Mouse (Mus musculus): ENCODE measurements around the gene Chrnd.

The Chrnd gene

DNA sequence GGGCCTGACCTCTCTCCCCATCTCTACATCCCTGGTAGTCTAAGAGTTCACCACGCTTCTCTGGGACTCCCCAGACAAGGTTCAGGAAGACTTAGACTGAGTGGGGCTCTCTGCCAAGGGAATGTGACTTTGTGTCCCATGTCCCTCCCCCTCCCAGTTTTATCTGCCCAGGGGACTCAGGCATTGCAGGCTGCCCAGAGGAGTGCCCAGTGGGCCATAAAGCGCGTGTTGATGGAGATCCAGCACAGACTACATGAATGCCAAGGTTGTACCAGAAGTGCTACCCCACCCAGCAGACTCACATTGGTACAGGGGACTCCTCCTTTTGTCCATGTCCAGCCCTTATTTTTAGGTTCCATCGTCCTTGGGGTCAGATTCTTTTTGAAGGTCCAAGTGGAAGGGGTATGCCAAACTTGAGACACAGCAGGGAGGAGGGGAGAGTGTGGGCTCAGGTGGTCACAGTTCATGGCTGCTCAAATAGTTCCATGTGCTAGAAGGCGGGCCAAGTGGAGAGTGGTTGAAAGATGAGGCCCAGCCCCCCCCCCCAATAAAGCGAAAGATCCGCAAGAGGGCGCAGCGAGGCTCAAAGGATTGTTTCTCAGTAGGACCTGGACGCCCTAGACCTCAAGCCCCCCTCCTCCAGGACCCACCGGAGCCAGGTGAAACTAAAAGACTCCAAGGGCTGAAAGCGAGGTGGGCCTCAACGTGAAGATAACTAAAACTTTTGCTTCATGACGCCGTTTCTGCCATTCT lies 6.2 kb upstream of the Chrnd start:
- no peak for DNase-seq (ENCODE audit: low spot score in 2 of 2)

GRCm38 (mm10) chr1:87184751-87185139 lies 5.7 kb upstream of the Chrnd start:
- DNase-seq (ENCODE audit: low spot score in 2 of 2): peak; percentile 57 to 66

DNA sequence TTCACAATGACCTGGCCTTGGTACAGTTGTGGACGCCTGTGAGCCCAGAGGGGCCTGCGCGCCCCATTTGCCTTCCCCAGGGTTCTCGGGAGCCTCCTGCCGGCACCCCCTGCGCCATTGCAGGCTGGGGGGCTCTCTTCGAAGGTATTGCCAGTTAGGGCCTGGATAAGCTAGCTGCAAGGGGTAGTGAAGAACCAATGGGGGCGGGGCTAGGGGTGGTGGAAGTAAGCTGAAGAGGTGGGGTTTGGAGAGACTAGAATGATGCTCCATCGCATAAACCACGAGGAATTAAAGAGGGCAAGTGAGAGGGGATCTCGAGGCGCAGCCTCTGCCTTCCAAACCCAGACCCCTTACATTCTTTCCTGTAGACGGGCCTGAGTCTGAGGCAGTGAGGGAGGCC lies 4.9 kb upstream of the Chrnd start:
- DNase-seq (ENCODE audit: low spot score in 2 of 2): no peak

GRCm38 (mm10) chr1:87186261-87187036 lies 4.0 kb upstream of the Chrnd start:
- no peak for DNase-seq (ENCODE audit: low spot score in 2 of 2)

- DNase-seq (ENCODE audit: low spot score in 2 of 2): peak; percentile 47 to 56
These were observed 3.4 kb upstream of the Chrnd start for GRCm38 (mm10) chr1:87187037-87187355.

- DNase-seq (ENCODE audit: low spot score in 2 of 2): no peak
These were observed 6.9 kb downstream of the Chrnd start for GRCm38 (mm10) chr1:87197296-87197695.

GRCm38 (mm10) chr1:87198119-87199065 lies 8.0 kb downstream of the Chrnd start:
- DNase-seq (ENCODE audit: low spot score in 2 of 2): no peak

GRCm38 (mm10) chr1:87200811-87201210 lies 10.4 kb downstream of the Chrnd start:
- no peak for DNase-seq (ENCODE audit: low spot score in 2 of 2)

- DNase-seq (ENCODE audit: low spot score in 2 of 2): no peak
These were observed 11.4 kb downstream of the Chrnd start for GRCm38 (mm10) chr1:87201848-87202247.

- DNase-seq (ENCODE audit: low spot score in 2 of 2): no peak
These were observed 13.4 kb downstream of the Chrnd start for GRCm38 (mm10) chr1:87203779-87204178.

DNA sequence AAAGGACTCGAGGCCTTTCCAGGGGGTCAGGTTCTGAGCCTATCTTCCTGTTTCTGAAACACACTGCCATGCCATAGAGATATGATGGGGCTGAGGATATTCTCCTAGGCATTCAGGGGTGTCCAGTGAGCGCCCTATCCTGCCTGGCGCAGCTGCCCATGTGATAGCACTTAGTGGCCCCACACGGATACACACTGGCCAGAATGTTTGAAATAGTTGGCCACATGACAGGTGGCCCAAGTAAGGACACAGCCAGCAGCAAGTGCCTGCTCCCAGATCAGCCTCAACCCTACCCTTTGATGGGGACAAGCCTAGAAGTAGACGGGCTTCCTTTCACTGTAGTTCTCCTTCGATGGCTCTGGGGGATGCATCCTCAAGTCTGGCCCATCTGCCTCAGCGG lies 14.1 kb downstream of the Chrnd start, which contains the start of gene Chrng:
TSS of gene Chrng (plus strand) at position 193 of the 400 bp plus-strand sequence.
- DNase-seq (ENCODE audit: low spot score in 2 of 2): no peak

DNA sequence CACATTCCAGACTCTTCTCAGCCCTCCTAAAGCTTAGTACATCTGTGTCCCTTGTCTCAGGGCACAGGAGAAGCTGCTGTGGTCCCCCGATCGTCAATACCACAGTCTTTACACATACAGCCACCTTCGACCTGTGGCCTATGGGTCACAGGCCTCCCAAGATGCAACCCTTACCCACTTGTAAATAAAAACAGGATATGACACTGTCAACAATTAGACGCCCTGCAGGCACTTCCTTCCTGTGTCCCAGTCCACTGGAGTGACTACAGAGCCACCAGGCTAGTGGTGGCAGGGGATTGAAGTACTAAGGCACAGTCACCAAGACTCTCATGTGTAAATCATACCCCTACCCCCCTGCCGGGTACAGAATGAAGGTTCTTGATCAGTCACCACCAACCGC lies 14.6 kb downstream of the Chrnd start:
- DNase-seq (ENCODE audit: low spot score in 2 of 2): no peak

DNA sequence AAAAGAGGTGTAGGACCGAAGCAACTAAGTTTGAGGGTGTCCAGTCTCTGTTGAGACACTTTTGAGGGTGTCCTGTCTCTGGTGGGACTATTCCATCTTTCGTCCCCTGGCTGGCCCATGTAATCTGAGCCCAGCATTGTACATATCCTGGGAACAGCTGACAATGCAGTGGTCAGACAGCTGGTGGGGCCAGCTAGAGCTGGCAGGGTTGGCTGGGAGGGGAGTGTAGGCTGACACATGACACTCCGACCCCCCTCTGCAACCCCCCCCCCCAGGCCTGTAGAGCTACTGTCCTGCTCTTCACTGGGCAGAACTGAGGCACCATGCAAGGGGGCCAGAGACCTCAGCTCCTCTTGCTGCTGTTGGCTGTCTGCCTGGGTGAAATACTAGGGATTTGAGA lies 15.1 kb downstream of the Chrnd start:
- DNase-seq (ENCODE audit: low spot score in 2 of 2): no peak

- DNase-seq (ENCODE audit: low spot score in 2 of 2): no peak
These were observed 15.9 kb downstream of the Chrnd start for GRCm38 (mm10) chr1:87206339-87206738.

DNA sequence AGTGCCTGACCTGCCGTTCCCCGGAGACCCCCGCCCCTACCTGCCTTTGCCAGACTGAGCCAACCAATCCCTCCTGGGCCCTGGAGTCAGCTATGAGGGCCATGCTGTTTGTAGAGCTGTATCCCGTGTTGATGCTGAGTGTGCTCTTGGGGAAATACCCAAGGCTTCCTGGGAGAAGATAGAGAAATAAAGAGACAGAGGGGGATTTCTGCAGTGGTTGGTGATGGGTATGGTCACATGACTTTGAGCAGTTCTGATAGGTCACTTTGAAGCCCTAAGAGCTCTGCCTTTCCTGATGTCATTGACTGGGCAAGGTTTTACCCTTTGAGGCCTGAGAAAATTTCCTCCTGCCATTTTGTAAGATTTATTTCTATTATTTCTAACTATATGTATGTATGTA lies 21.0 kb downstream of the Chrnd start:
- no peak for DNase-seq (ENCODE audit: low spot score in 2 of 2)

DNA sequence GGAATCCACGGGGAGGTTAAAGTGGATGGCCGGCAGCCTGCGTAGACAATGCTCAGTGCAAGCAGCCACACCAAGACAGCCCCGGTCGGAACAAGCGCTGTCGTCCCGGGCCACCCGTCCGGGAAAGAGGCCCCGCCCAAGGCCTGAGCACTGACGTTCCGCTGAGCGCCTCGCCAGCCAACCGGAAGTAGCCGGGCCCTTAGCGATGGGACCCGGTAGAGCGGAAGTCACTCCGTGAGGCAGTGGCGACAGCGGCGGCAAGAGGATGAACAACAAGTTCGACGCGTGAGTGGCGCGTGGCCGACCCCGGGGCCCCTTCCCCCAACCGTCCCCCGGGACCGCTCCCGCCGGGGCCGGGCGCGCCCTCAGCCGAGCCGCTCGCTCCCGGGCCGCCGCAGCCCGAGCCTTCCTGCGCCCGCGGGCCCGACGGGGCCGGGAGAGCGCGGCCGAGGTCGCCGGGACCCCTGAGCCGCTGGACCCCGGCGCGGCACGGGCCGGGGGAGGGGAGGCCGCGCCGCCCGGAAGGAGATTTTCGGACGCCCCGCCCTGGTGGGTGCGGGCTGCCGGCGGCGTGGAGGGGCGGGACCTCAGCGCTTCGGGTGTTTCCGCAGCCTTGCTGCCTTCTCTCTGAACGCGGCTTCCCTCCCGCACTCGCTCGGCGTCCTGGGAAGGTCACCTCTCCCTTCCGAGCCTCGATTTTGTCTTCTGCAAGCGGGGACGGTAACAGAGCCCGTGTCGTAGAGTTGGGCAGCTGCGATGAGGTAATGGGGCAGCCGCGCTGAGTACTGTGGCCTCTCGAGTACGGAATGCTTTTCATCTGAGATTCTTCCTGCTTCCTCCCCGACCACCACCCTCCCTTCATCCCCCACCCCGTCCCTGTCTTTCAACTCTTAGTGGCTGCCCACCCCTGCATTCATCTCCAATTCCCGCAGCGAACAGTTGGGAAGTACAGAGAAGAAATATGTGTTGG lies 23.6 kb downstream of the Chrnd start, which contains the start of gene Eif4e2:
TSS of gene Eif4e2 (plus strand) at position 180 of the 970 bp plus-strand sequence.
- DNase-seq (ENCODE audit: low spot score in 2 of 2): peak; percentile 74 to 82

DNA sequence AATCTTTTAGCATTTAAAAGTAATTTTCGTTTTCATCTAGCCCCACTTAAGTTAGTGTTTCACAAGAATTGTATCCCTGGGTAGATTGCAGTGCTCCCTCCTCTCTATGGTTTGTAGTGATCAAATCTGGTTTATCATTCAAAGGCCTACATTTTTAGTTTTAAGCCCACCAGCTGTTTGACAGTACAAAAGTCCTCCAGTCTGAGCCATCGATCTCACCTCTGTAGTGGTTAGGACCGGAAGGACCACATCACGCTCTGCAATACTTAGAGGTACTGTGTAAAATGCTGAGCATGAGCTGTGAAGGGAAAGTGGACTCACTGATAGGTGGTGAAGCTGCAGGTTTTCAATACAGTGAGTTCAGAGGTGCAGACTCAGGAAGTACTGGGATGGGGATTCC lies 24.3 kb downstream of the Chrnd start:
- DNase-seq (ENCODE audit: low spot score in 2 of 2): no peak

- no peak for DNase-seq (ENCODE audit: low spot score in 2 of 2)
These were observed 27.5 kb downstream of the Chrnd start for GRCm38 (mm10) chr1:87217938-87218337.

- no peak for DNase-seq (ENCODE audit: low spot score in 2 of 2)
These were observed 35.3 kb downstream of the Chrnd start for GRCm38 (mm10) chr1:87225739-87226138.

DNA sequence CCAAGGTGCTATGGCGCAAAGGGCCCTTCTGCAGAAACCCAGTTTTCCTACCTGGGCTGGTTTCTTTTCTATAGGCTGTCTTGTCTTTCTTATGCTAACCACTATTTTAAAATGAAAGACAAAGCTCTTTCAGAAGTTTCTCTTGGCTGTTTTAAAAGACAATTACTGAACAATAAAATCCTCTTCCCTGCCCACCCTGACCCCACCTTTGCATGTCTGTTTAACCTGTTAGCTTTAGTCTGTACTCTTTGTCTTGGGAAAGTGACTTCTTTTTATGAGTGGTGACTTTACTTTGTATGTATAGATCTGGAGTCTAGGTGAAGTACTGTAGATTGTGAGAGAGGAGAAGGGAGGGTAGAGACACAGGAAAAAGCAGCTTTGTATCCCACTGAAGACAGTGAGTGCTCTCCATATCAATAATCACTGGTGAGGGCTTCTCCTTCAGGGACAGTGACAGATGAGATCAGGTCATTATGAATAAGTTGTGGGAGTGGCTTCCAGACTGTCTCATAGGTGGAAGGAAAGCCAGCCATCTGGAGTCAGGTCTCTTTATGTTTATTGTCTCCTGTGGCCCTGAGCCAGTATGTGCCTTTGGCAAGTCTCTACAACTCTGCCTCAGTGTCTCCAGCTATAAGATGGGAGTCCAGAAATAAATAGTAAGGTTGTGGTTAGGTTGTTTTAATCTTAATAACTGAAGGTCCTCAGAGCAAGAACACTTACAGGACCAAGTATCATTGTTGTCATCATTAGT lies 36.2 kb downstream of the Chrnd start:
- DNase-seq (ENCODE audit: low spot score in 2 of 2): no peak

Measured in frontal cortex, postnatal 25 days (tissue).